Mouse (Mus musculus) urinary bladder, postnatal 36 days (tissue): ENCODE results near the gene Lgals1.

Experiments used
- DNase-seq, 2 experiments: peaks; one replicate each; pipeline ENCODE4 v3.0.0; 2022; ENCODE audit warnings: low spot score in 2 of 2, mixed read lengths in 1 of 2

The Lgals1 gene

GRCm38 (mm10) chr15:78936403-78936802 is 9.9 kb downstream of the Lgals1 start:
- DNase-seq: no peak

GRCm38 (mm10) chr15:78937311-78937710 is 10.8 kb downstream of the Lgals1 start:
- DNase-seq: no peak

GRCm38 (mm10) chr15:78937963-78938362 is 11.4 kb downstream of the Lgals1 start:
- DNase-seq: no peak

- DNase-seq: no peak
Observed at GRCm38 (mm10) chr15:78940325-78940724, 13.8 kb downstream of the Lgals1 start.

- DNase-seq: peak; percentile 75 to 80
Observed at GRCm38 (mm10) chr15:78942663-78943062, 16.1 kb downstream of the Lgals1 start.

- no peak for DNase-seq
Observed at GRCm38 (mm10) chr15:78946232-78946631, 19.7 kb downstream of the Lgals1 start.

- peak; percentile 65 to 85 for DNase-seq
Observed at GRCm38 (mm10) chr15:78947657-78948056, 21.1 kb downstream of the Lgals1 start, which contains the start of gene Triobp. Triobp (plus strand) TSS chr15:78947724.

- no peak for DNase-seq
Observed at GRCm38 (mm10) chr15:78948152-78948725, 21.7 kb downstream of the Lgals1 start.

- DNase-seq: no peak
Observed at GRCm38 (mm10) chr15:78948883-78949282, 22.4 kb downstream of the Lgals1 start.

GRCm38 (mm10) chr15:78955663-78956062 is 29.1 kb downstream of the Lgals1 start:
- no peak for DNase-seq

GRCm38 (mm10) chr15:78956351-78956750 is 29.8 kb downstream of the Lgals1 start:
- no peak for DNase-seq

- no peak for DNase-seq
Observed at GRCm38 (mm10) chr15:78957021-78957420, 30.5 kb downstream of the Lgals1 start.

GRCm38 (mm10) chr15:78959537-78959936 is 33.0 kb downstream of the Lgals1 start:
- DNase-seq: no peak

GRCm38 (mm10) chr15:78960088-78960487 is 33.6 kb downstream of the Lgals1 start:
- DNase-seq: peak; percentile 44 to 85

GRCm38 (mm10) chr15:78962885-78963284 is 36.4 kb downstream of the Lgals1 start:
- peak; percentile 37 to 64 for DNase-seq

- no peak for DNase-seq
Observed at GRCm38 (mm10) chr15:78971626-78972025, 45.1 kb downstream of the Lgals1 start.

- DNase-seq: no peak
Observed at GRCm38 (mm10) chr15:78973950-78974349, 47.4 kb downstream of the Lgals1 start.

GRCm38 (mm10) chr15:78977676-78978159 is 51.2 kb downstream of the Lgals1 start:
- DNase-seq: no peak

- DNase-seq: peak; percentile 62 to 89
Observed at GRCm38 (mm10) chr15:78978875-78979274, 52.4 kb downstream of the Lgals1 start.
